Mouse (Mus musculus): ENCODE data around the gene Cd33.

Cd33 gene

GRCm38 (mm10) chr7:43518341-43518740 lies 25.9 kb downstream of the Cd33 start:
- no peak for DNase-seq (ENCODE audit: extremely low read depth, low read depth, low spot score)

- no peak for DNase-seq (ENCODE audit: extremely low read depth, low read depth, low spot score)
Observed at GRCm38 (mm10) chr7:43515076-43515475, 29.2 kb downstream of the Cd33 start.

GRCm38 (mm10) chr7:43512519-43512918 lies 31.7 kb downstream of the Cd33 start:
- no peak for DNase-seq (ENCODE audit: extremely low read depth, low read depth, low spot score)

- no peak for DNase-seq (ENCODE audit: extremely low read depth, low read depth, low spot score)
Observed at GRCm38 (mm10) chr7:43511707-43512478, 32.3 kb downstream of the Cd33 start.

GRCm38 (mm10) chr7:43495343-43496021 lies 48.7 kb downstream of the Cd33 start:
- DNase-seq (ENCODE audit: extremely low read depth, low read depth, low spot score): no peak

- DNase-seq (ENCODE audit: extremely low read depth, low read depth, low spot score): no peak
Observed at GRCm38 (mm10) chr7:43490861-43491260, 53.4 kb downstream of the Cd33 start.

- no peak for DNase-seq (ENCODE audit: extremely low read depth, low read depth, low spot score)
Observed at GRCm38 (mm10) chr7:43490182-43490584, 54.0 kb downstream of the Cd33 start.

- DNase-seq (ENCODE audit: extremely low read depth, low read depth, low spot score): no peak
Observed at GRCm38 (mm10) chr7:43489631-43490125, 54.5 kb downstream of the Cd33 start, which contains the start of gene Iglon5. Gene Iglon5, minus strand, starts transcription at chr7:43490075.

GRCm38 (mm10) chr7:43488646-43489045 lies 55.6 kb downstream of the Cd33 start:
- no peak for DNase-seq (ENCODE audit: extremely low read depth, low read depth, low spot score)

- DNase-seq (ENCODE audit: extremely low read depth, low read depth, low spot score): no peak
Observed at GRCm38 (mm10) chr7:43483236-43483635, 61.0 kb downstream of the Cd33 start.

GRCm38 (mm10) chr7:43482090-43482716 lies 62.0 kb downstream of the Cd33 start:
- DNase-seq (ENCODE audit: extremely low read depth, low read depth, low spot score): no peak

GRCm38 (mm10) chr7:43481191-43481590 lies 63.0 kb downstream of the Cd33 start:
- no peak for DNase-seq (ENCODE audit: extremely low read depth, low read depth, low spot score)

GRCm38 (mm10) chr7:43476376-43476775 lies 67.9 kb downstream of the Cd33 start:
- no peak for DNase-seq (ENCODE audit: extremely low read depth, low read depth, low spot score)

GRCm38 (mm10) chr7:43475706-43476105 lies 68.5 kb downstream of the Cd33 start:
- DNase-seq (ENCODE audit: extremely low read depth, low read depth, low spot score): no peak
